Mouse (Mus musculus) brain, embryonic 14.5 days (tissue): Measurements from ENCODE around the gene Stk19.

Experiments
- CTCF ChIP-seq: fragments of 200-500 bp; IDR thresholded peaks from 2 replicates; pipeline ENCODE4 v1.5.1; 2012; ENCODE audit warnings: inconsistent platforms, mild to moderate bottlenecking, moderate library complexity, borderline replicate concordance; ENCODE audit not compliant: insufficient read depth, insufficient read length; ENCODE audit errors: extremely low read depth
- POLR2A ChIP-seq: fragments of 200-500 bp; IDR thresholded peaks from 2 replicates; pipeline ENCODE4 v1.6.1; 2012; ENCODE audit warnings: mild to moderate bottlenecking, inconsistent platforms, borderline replicate concordance; ENCODE audit not compliant: poor library complexity, insufficient read depth, insufficient read length, severe bottlenecking; ENCODE audit errors: extremely low read depth

GRCm38 (mm10) chr17:34795633-34796032, 41.1 kb downstream of the Stk19 start:
- no peak for TF ChIP-seq POLR2A
- peak; percentile 48; the same call in 1 of the 2 replicates for TF ChIP-seq CTCF
